Mouse (Mus musculus) CH12.LX (cell line): ENCODE results near the gene Ptpn21. TPM values are rescaled to one million over a fixed set of nuclear protein-coding genes. Genes with fewer than 3 reads are reported as not detected.

Source experiments
- DNase-seq: peaks from one replicate; pipeline ENCODE4 v3.0.0-alpha.2; 2013; ENCODE audit errors: extremely low read depth
- H3K27ac ChIP-seq: 2 replicates; pipeline ENCODE4 v1.5.1; 2012; ENCODE audit warnings: low read depth, mild to moderate bottlenecking, control low read depth, moderate library complexity; ENCODE audit not compliant: insufficient read depth
- H3K27me3 ChIP-seq: replicated peaks from 2 replicates; pipeline ENCODE3; 2012; ENCODE audit warnings: inconsistent platforms
- H3K36me3 ChIP-seq, 2 experiments: replicated peaks in 1 of 2; 2 replicates each; pipeline versions ENCODE3 to v1.6.1; 2012; ENCODE audit warnings: inconsistent platforms in 1 of 2, low read length in 1 of 2, mild to moderate bottlenecking in 1 of 2, mixed read lengths in 1 of 2, moderate library complexity in 1 of 2; ENCODE audit not compliant: control insufficient read depth in 1 of 2, insufficient read depth in 1 of 2
- H3K4me1 ChIP-seq, 2 experiments: 2 replicates each; pipeline ENCODE4 v1.6.1; 2012; ENCODE audit warnings: inconsistent platforms in 1 of 2, moderate library complexity in 1 of 2; ENCODE audit not compliant: insufficient read depth in 2 of 2, control insufficient read depth in 1 of 2
- H3K4me2 ChIP-seq: 2 replicates; pipeline ENCODE4 v1.6.1; 2012; ENCODE audit warnings: low read depth, mild to moderate bottlenecking, control low read depth; ENCODE audit not compliant: poor library complexity, insufficient read depth, severe bottlenecking
- H3K4me3 ChIP-seq, 3 experiments: fragments of 150-350 bp in 1 of 3; sonication (generic) in 1 of 3; replicated peaks in 1 of 3; 2 replicates each; pipeline versions ENCODE3 to v1.5.1; 2011 to 2012; ENCODE audit warnings: low read depth in 2 of 3, low read length in 2 of 3, mild to moderate bottlenecking in 2 of 3, moderate library complexity in 2 of 3, control low read depth in 1 of 3, improper control_type of control experiment in 1 of 3, inconsistent platforms in 1 of 3, mixed read lengths in 1 of 3; ENCODE audit not compliant: poor library complexity in 1 of 3
- H3K79me2 ChIP-seq: replicated peaks from 2 replicates; pipeline ENCODE4 v1.6.1; 2012; ENCODE audit warnings: mild to moderate bottlenecking, moderate library complexity; ENCODE audit not compliant: control insufficient read depth, poor library complexity, insufficient read depth, severe bottlenecking; ENCODE audit errors: extremely low read depth
- H3K9ac ChIP-seq: 2 replicates; pipeline ENCODE4 v1.6.1; 2012; ENCODE audit warnings: low read depth, mild to moderate bottlenecking, control low read depth, moderate library complexity; ENCODE audit not compliant: insufficient read depth
- H3K9me3 ChIP-seq: replicated peaks from 2 replicates; pipeline ENCODE3; 2012; ENCODE audit warnings: low read length, inconsistent platforms, mixed read lengths
- BHLHE40 ChIP-seq: IDR thresholded peaks from 2 replicates; pipeline ENCODE4 v1.6.1; 2011; ENCODE audit warnings: mild to moderate bottlenecking, low read depth, low read length, improper control_type of control experiment
- CHD1 ChIP-seq: IDR thresholded peaks from 2 replicates; pipeline ENCODE4 v1.6.1; 2012; ENCODE audit warnings: low read depth, low read length, improper control_type of control experiment, inconsistent platforms
- E2F4 ChIP-seq: IDR thresholded peaks from 2 replicates; pipeline ENCODE4 v1.6.1; 2011; ENCODE audit warnings: low read depth, low read length, improper control_type of control experiment; ENCODE audit not compliant: insufficient replicate concordance
- ETS1 ChIP-seq: conservative IDR thresholded peaks from 2 replicates; pipeline ENCODE4 v1.6.1; 2012; ENCODE audit warnings: low read depth, mild to moderate bottlenecking, inconsistent platforms, low read length, improper control_type of control experiment, moderate library complexity
- GABPA ChIP-seq: IDR thresholded peaks from 2 replicates; pipeline ENCODE4 v1.6.1; 2012; ENCODE audit warnings: low read depth, low read length, improper control_type of control experiment, inconsistent platforms; ENCODE audit not compliant: insufficient replicate concordance
- HCFC1 ChIP-seq: IDR thresholded peaks from 2 replicates; pipeline ENCODE4 v1.6.1; 2012; ENCODE audit warnings: low read depth, mild to moderate bottlenecking, inconsistent platforms, low read length, improper control_type of control experiment
- IRF4 ChIP-seq: IDR thresholded peaks from 2 replicates; pipeline ENCODE4 v1.6.1; 2014; ENCODE audit warnings: low read depth, mild to moderate bottlenecking, inconsistent platforms, low read length, improper control_type of control experiment
- JUN ChIP-seq: IDR thresholded peaks from 2 replicates; pipeline ENCODE4 v1.6.1; 2011; ENCODE audit warnings: low read depth, mild to moderate bottlenecking, low read length, improper control_type of control experiment, moderate library complexity; ENCODE audit not compliant: insufficient read depth
- JUND ChIP-seq: conservative IDR thresholded peaks from 2 replicates; pipeline ENCODE4 v1.6.1; 2011; ENCODE audit warnings: low read depth, low read length, improper control_type of control experiment
- KAT2A ChIP-seq: IDR thresholded peaks from 2 replicates; pipeline ENCODE4 v1.6.1; 2012; ENCODE audit warnings: low read length, improper control_type of control experiment, inconsistent platforms; ENCODE audit not compliant: insufficient replicate concordance
- MAZ ChIP-seq: IDR thresholded peaks from 2 replicates; pipeline ENCODE4 v1.6.1; 2012; ENCODE audit warnings: low read depth, mild to moderate bottlenecking, inconsistent platforms, low read length, improper control_type of control experiment, moderate library complexity
- MEF2A ChIP-seq: IDR thresholded peaks from 2 replicates; pipeline ENCODE4 v1.6.1; 2014; ENCODE audit warnings: low read depth, mild to moderate bottlenecking, inconsistent platforms, low read length, improper control_type of control experiment, borderline replicate concordance
- MXI1 ChIP-seq: IDR thresholded peaks from 2 replicates; pipeline ENCODE4 v1.6.1; 2011; ENCODE audit warnings: mild to moderate bottlenecking, low read depth, low read length, improper control_type of control experiment
- MYC ChIP-seq: IDR thresholded peaks from 2 replicates; pipeline ENCODE4 v1.6.1; 2011; ENCODE audit warnings: low read depth, mild to moderate bottlenecking, improper control_type of control experiment, low read length
- NELFE ChIP-seq: IDR thresholded peaks from 2 replicates; pipeline ENCODE4 v1.6.1; 2011; ENCODE audit warnings: low read depth, low read length, improper control_type of control experiment
- POLR2A ChIP-seq: IDR thresholded peaks from 2 replicates; pipeline ENCODE4 v1.6.1; 2011; ENCODE audit warnings: low read depth, mild to moderate bottlenecking, improper control_type of control experiment, low read length
- RCOR1 ChIP-seq: conservative IDR thresholded peaks from 2 replicates; pipeline ENCODE4 v1.6.1; 2012; ENCODE audit warnings: low read depth, mild to moderate bottlenecking, inconsistent platforms, low read length, improper control_type of control experiment
- SMC3 ChIP-seq: IDR thresholded peaks from 2 replicates; pipeline ENCODE4 v1.6.1; 2011; ENCODE audit warnings: low read depth, low read length, improper control_type of control experiment
- UBTF ChIP-seq: IDR thresholded peaks from 2 replicates; pipeline ENCODE4 v1.6.1; 2012; ENCODE audit warnings: low read depth, mild to moderate bottlenecking, inconsistent platforms, low read length, improper control_type of control experiment, moderate library complexity
- USF1 ChIP-seq: IDR thresholded peaks from 2 replicates; pipeline ENCODE4 v1.6.1; 2014; ENCODE audit warnings: low read depth, mild to moderate bottlenecking, inconsistent platforms, low read length, improper control_type of control experiment
- USF2 ChIP-seq: conservative IDR thresholded peaks from 2 replicates; pipeline ENCODE4 v1.6.1; 2011; ENCODE audit warnings: low read depth, low read length, improper control_type of control experiment
- dilution Hi-C: fragments of 300-500 bp; cut with MboI; formaldehyde crosslinking; loops from 2 replicates; pipeline ENCODE4 v1.14.3; 2020; ENCODE audit warnings: low sequenced_read_pairs; ENCODE audit not compliant: extremely low pct_unique_long_range_greater_than_20kb, extremely low pct_ligation_motif_present
- in situ Hi-C: fragments of 300-500 bp; cut with MboI; formaldehyde crosslinking; loops from 3 replicates; pipeline ENCODE4 v1.14.3; 2019; ENCODE audit warnings: low sequenced_read_pairs, low pct_ligation_motif_present, low pct_unique_long_range_greater_than_20kb, mixed read lengths
- polyA plus RNA-seq: library from polyadenylated mRNA; unstranded; fragments of >175 nt; gene quantifications from 2 replicates; pipeline ENCODE4 v1.2.1, GENCODE M21; 2012; ENCODE audit warnings: low read depth; ENCODE audit not compliant: insufficient read length
- total RNA-seq, 2 experiments: library from RNA; depleted of rRNA; stranded (reverse); fragments of 300-350 nt in 1 of 2; fragments of >200 nt in 1 of 2; gene quantifications; 2 replicates each; pipeline ENCODE4 v1.2.3; 2012 to 2014

Gene Ptpn21
- total and polyA plus RNA-seq, 3 experiments: 2.2 to 5.8 (median 3.5) TPM

DNA sequence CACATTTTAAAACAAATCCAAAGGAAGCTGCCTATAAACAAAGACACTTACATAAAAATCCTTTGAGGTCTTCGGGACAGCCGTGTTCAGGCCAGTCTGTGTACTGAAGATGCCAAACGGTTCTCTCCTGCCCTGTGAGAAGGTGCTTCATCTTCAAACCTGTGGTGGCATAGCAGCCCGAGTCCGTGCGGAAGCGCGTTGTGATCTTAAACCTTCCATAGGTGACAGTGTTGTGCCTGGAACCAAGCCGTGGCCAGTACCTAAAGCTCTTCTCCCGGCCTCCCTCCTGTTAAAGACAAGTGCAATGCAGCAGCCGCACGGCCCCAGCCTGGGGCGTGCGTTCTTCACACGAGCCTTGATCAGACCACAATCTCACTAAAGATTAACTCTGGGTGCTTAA, 57.3 kb downstream of the Ptpn21 start:
- Histone ChIP-seq H3K4me3 (no peak overlapping the region), H3K27ac (no peak overlapping the region), H3K4me1 (peaks cover 0 to 6% of the 10 kb centered on the region in 2 experiments; a peak in 1 of 4 replicates), H3K9ac (no peak overlapping the region), H3K79me2 (no peaks in the 10 kb centered on the region), H3K4me2 (no peak overlapping the region), H3K27me3 (no peaks in the 10 kb centered on the region), H3K36me3 (peaks cover 24 to 65% of the 10 kb centered on the region in 2 experiments), H3K9me3 (no peaks in the 10 kb centered on the region)
- no peak for DNase-seq
- in situ Hi-C loops: loop anchor here (10.0 kb wide), 1 partner anchor 55 kb away; the partner anchor contains the start of gene Ptpn21
- TF ChIP-seq SMC3 (no peak), RCOR1 (no peak), JUN (no peak), MEF2A (no peak), USF1 (no peak), ETS1 (no peak), JUND (no peak), MXI1 (no peak), E2F4 (no peak), BHLHE40 (no peak), UBTF (no peak), IRF4 (no peak), KAT2A (no peak), CHD1 (no peak), GABPA (no peak), HCFC1 (no peak), USF2 (no peak)
- dilution Hi-C loops: no loop called here

DNA sequence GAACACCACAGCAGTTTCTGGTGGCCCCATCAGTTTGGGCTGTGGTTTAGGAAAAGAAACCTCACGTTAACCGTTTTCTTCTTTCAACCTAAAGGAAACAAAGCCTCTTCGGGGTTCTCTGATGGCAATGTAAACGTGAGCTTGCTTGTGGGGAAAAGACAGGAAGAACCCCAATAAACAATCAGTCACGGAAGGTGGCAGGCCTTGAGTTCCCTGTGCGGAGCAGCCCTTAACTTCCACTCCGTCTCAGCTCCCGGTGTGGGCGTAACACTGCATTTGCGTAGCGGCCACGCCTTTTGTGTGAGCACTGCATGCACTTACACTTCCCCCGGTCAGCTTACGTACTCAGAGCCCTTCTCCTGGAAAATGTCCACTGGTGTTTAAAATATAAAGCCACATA, 59.9 kb downstream of the Ptpn21 start:
- H3K9ac ChIP-seq: no peak overlapping the region
- H3K27ac ChIP-seq: no peak overlapping the region
- H3K4me3 ChIP-seq: no peak overlapping the region
- H3K4me2 ChIP-seq: peak overlapping the region; percentile 40; the same call in 1 of the 2 replicates
- H3K9me3 ChIP-seq: peaks cover 4% of the 10 kb centered on the region
- in situ Hi-C loops (loop anchor here (10.0 kb wide), 1 partner anchor 57 kb away; the partner anchor contains the start of gene Ptpn21), dilution Hi-C loops (no loop called here)
- H3K36me3 ChIP-seq: peaks cover 22 to 52% of the 10 kb centered on the region in 2 experiments
- TF ChIP-seq MYC: 0 out of 2 replicates have a peak, but pooled peaks have one; percentile 25
- no peak for TF ChIP-seq NELFE
- peak; percentile 37; the same call in 1 of the 2 replicates for TF ChIP-seq POLR2A
- TF ChIP-seq MAZ: no peak
- no peaks in the 10 kb centered on the region for H3K79me2 ChIP-seq
- peak; percentile 50 for DNase-seq
- H3K27me3 ChIP-seq: no peaks in the 10 kb centered on the region
- peaks cover 0 to 11% of the 10 kb centered on the region in 2 experiments; a peak in 2 of 4 replicates for H3K4me1 ChIP-seq
